Mouse (Mus musculus): Measurements from ENCODE around the gene Mecom.

DNA sequence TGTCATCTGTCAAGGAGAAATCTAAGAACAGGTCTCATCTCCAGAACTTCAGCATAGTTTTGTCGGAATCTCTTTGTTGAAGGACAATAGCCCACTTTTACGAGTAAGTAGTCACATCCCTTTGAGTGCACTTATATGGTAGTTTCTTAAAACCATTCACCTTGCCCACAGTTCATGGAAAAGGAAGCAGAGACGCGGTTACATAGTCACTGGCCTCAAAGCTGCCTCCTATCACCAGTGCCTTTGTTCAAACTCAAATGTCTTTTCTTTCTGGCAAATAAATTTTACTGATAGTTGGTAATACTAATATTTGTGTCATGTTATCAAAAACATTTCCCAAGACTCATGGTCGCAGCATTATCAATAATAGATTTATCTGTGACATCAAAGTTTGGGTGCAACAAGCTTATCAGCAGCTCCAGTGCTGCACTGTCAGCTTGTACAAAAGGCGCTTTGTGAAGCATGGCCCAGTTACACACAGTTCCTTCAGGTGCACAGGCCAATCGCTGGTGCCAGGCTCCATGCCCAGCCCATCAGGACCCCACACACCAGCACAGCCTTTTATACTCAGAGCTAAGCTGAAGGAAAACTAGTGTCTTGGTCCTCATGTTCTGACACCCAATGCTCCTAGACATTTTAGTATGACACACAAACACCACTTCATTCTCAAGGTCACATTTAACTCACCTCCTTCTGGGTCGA lies 399.3 kb downstream of the Mecom start:
- TF ChIP-seq GATA1 (IDR thresholded peaks at IDR 0.05; ENCODE audit: low read length): no peak
- no peak for TF ChIP-seq TAL1 (IDR thresholded peaks at IDR 0.05; ENCODE audit: low read length)
